Mouse (Mus musculus) liver, embryonic 14.5 days (tissue): ENCODE results near the gene Atp5d.

ENCODE experiments used
- CTCF ChIP-seq: IDR thresholded peaks from 2 replicates; pipeline ENCODE4 v1.5.1; 2016; ENCODE audit warnings: antibody characterized with exemption, low read depth, control low read depth
- EP300 ChIP-seq: IDR thresholded peaks from 2 replicates; pipeline ENCODE4 v1.6.1; 2016; ENCODE audit warnings: antibody characterized with exemption, low read depth

- TF ChIP-seq CTCF, result no peak
- no peak for TF ChIP-seq EP300
Observed at GRCm38 (mm10) chr10:80147146-80147718, 8.8 kb downstream of the Atp5d start.
